Mouse (Mus musculus): ENCODE results near the gene Hspa12a. TPM values are rescaled to one million over a fixed set of nuclear protein-coding genes. Genes with fewer than 3 reads are reported as not detected.
A peak's percentile ranks its signal among the peaks of the same experiment; 100 is the strongest.
"Not testable (repeated sequence)": the region's sequence is repeated elsewhere in the genome, so short reads cannot be mapped to it uniquely, and the experiment has no call there.

Gene Hspa12a
- polyA plus RNA-seq, 1 experiment from 2014 or later = 10.8 TPM

- Histone ChIP-seq H3K27me3 (ENCODE audit: low read depth, poor library complexity, severe bottlenecking) (peaks cover 35% of the 10 kb centered on the region), H3K9me3 (replicated peaks) (peaks cover 1% of the 10 kb centered on the region), H3K4me1 (peaks cover 7% of the 10 kb centered on the region), H3K36me3 (no peaks in the 10 kb centered on the region), H3K4me3 (peak overlapping the region; percentile 46), H3K27ac (replicated peaks) (0 out of 2 replicates have a peak overlapping the region, but pooled peaks have one; percentile 6)
- DNase-seq (ENCODE audit: low spot score) = no peak
- 69% methylated on average over 7 of the region's 7 CpGs for WGBS
Measured at GRCm38 (mm10) chr19:58903079-58903898, 40.2 kb downstream of the Hspa12a start.

DNA sequence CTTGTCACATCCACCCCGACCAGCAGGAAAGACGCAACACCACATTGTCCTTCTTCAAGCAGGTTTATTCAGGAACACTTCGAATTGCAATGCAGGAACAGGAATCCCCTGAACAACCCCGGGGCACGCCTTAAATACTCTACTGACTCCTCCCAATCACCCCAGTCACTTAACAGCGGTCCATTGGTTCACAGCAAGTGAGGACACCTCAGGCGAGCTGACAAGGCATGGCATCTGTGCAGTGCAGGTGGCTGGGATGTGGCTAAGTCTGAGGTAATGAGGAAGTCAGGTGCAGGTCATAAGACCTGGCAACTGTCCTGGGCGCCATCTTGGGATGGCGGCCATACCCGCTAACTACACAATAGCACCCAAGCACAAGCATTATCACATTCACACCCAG lies 43.0 kb downstream of the Hspa12a start:
- 89% methylated on average over 10 of the region's 10 CpGs for WGBS
- DNase-seq (ENCODE audit: low spot score) = not testable (repeated sequence)

DNA sequence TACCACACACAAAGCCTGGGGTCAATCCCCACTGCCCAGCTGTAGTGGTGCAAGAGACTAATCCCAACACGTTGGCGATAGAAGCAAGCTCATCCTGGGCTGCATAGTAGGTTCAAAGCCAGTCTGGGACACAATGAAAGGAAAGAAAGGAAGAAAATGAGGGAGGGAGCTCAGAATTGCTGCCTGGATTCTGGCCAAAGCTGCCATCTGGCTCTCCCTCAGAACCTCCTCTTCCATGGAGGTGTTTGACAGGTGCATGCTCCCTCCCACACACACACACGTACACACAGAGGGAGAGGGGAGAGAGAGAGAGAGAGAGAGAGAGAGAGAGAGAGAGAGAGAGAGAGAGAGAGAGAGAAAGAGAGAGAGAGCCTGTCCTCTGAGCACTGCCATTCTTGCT lies 47.2 kb downstream of the Hspa12a start:
- WGBS = 76% methylated on average over 3 of the region's 3 CpGs
- peaks cover 14% of the 10 kb centered on the region for H3K9me3 ChIP-seq (replicated peaks)
- H3K36me3 ChIP-seq = no peaks in the 10 kb centered on the region
- H3K4me3 ChIP-seq = no peak overlapping the region
- no peaks in the 10 kb centered on the region for H3K4me1 ChIP-seq
- no peak for DNase-seq (ENCODE audit: low spot score)
- no peak overlapping the region for H3K27ac ChIP-seq (replicated peaks)
- no peaks in the 10 kb centered on the region for H3K27me3 ChIP-seq (ENCODE audit: low read depth, poor library complexity, severe bottlenecking)

More for the DNA sequence above, 43.0 kb downstream of the Hspa12a start:
- peaks cover 23% of the 10 kb centered on the region for H3K27me3 ChIP-seq (ENCODE audit: low read depth, poor library complexity, severe bottlenecking)
- H3K36me3 ChIP-seq; H3K4me3 ChIP-seq; H3K27ac ChIP-seq (replicated peaks); H3K4me1 ChIP-seq: not testable (repeated sequence)
- peaks cover 14% of the 10 kb centered on the region for H3K9me3 ChIP-seq (replicated peaks)

- Histone ChIP-seq H3K4me3 (no peak overlapping the region), H3K4me1 (peaks cover 4% of the 10 kb centered on the region; the same call in 1 of the 2 replicates), H3K27me3 (ENCODE audit: low read depth, poor library complexity, severe bottlenecking) (no peaks in the 10 kb centered on the region), H3K36me3 (no peaks in the 10 kb centered on the region), H3K9me3 (replicated peaks) (no peaks in the 10 kb centered on the region), H3K27ac (replicated peaks) (peak overlapping the region; percentile 23; the same call in 1 of the 2 replicates)
- DNase-seq (ENCODE audit: low spot score) = no peak
- WGBS = 81% methylated on average over 8 of the region's 8 CpGs
Measured at GRCm38 (mm10) chr19:58889306-58890038, 54.0 kb downstream of the Hspa12a start.

- Histone ChIP-seq H3K27me3 (ENCODE audit: low read depth, poor library complexity, severe bottlenecking) (no peaks in the 10 kb centered on the region), H3K36me3 (no peaks in the 10 kb centered on the region), H3K4me3 (no peak overlapping the region), H3K9me3 (replicated peaks) (no peaks in the 10 kb centered on the region), H3K4me1 (peaks cover 4% of the 10 kb centered on the region; the same call in 1 of the 2 replicates), H3K27ac (replicated peaks) (no peak overlapping the region)
- 67% methylated on average over 7 of the region's 7 CpGs for WGBS
- no peak for DNase-seq (ENCODE audit: low spot score)
Measured at GRCm38 (mm10) chr19:58886467-58886866, 57.0 kb downstream of the Hspa12a start.

GRCm38 (mm10) chr19:58883451-58883850 lies 60.0 kb downstream of the Hspa12a start:
- Histone ChIP-seq H3K27ac (replicated peaks) (no peak overlapping the region), H3K4me1 (no peaks in the 10 kb centered on the region), H3K9me3 (replicated peaks) (no peaks in the 10 kb centered on the region), H3K27me3 (ENCODE audit: low read depth, poor library complexity, severe bottlenecking) (no peaks in the 10 kb centered on the region), H3K36me3 (no peaks in the 10 kb centered on the region), H3K4me3 (no peak overlapping the region)
- WGBS = 74% methylated on average over 3 of the region's 3 CpGs
- DNase-seq (ENCODE audit: low spot score) = no peak

DNA sequence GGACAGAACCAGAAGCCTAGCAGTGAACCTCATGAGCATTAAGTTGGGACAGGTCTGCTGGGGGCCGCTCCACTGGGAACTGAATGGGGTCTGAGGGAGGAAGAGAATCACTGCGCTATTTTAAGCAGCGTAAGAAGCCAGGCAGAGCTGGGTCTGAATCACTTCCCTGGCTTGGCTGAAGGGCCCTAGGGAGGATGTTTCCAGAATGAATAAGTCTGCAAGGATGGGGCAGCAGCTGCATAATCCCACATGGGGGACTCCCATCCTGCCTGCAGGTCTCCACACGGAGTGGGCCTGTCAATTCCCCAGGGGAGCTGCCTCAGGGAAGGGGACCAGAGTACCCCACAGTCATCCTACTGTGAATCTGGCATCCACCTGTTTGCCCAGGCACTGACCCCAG lies 61.1 kb downstream of the Hspa12a start:
- Histone ChIP-seq H3K4me1 (no peaks in the 10 kb centered on the region), H3K27me3 (ENCODE audit: low read depth, poor library complexity, severe bottlenecking) (no peaks in the 10 kb centered on the region), H3K27ac (replicated peaks) (no peak overlapping the region), H3K4me3 (no peak overlapping the region), H3K9me3 (replicated peaks) (no peaks in the 10 kb centered on the region), H3K36me3 (no peaks in the 10 kb centered on the region)
- WGBS = 84% methylated on average over 4 of the region's 4 CpGs
- no peak for DNase-seq (ENCODE audit: low spot score)

GRCm38 (mm10) chr19:58879330-58879957 lies 64.0 kb downstream of the Hspa12a start:
- DNase-seq (ENCODE audit: low spot score) = no peak
- Histone ChIP-seq H3K27me3 (ENCODE audit: low read depth, poor library complexity, severe bottlenecking) (no peaks in the 10 kb centered on the region), H3K9me3 (replicated peaks) (no peaks in the 10 kb centered on the region), H3K4me1 (no peaks in the 10 kb centered on the region), H3K27ac (replicated peaks) (no peak overlapping the region), H3K36me3 (no peaks in the 10 kb centered on the region), H3K4me3 (no peak overlapping the region)
- 86% methylated on average over 7 of the region's 7 CpGs for WGBS

- no peaks in the 10 kb centered on the region for H3K4me1 ChIP-seq
- WGBS = 91% methylated on average over 2 of the region's 2 CpGs
- no peak overlapping the region for H3K27ac ChIP-seq (replicated peaks)
- no peaks in the 10 kb centered on the region for H3K27me3 ChIP-seq (ENCODE audit: low read depth, poor library complexity, severe bottlenecking)
- H3K36me3 ChIP-seq = no peaks in the 10 kb centered on the region
- no peak for DNase-seq (ENCODE audit: low spot score)
- no peaks in the 10 kb centered on the region for H3K9me3 ChIP-seq (replicated peaks)
- no peak overlapping the region for H3K4me3 ChIP-seq
Measured at GRCm38 (mm10) chr19:58878560-58878959, 64.9 kb downstream of the Hspa12a start.

GRCm38 (mm10) chr19:58873536-58873935 lies 69.9 kb downstream of the Hspa12a start:
- H3K27me3 ChIP-seq (ENCODE audit: low read depth, poor library complexity, severe bottlenecking) = no peaks in the 10 kb centered on the region
- H3K4me1 ChIP-seq = no peaks in the 10 kb centered on the region
- no peaks in the 10 kb centered on the region for H3K9me3 ChIP-seq (replicated peaks)
- WGBS = 83% methylated on average over 3 of the region's 3 CpGs
- H3K36me3 ChIP-seq = no peaks in the 10 kb centered on the region
- DNase-seq (ENCODE audit: low spot score) = no peak
- H3K27ac ChIP-seq (replicated peaks) = no peak overlapping the region
- no peak overlapping the region for H3K4me3 ChIP-seq

DNA sequence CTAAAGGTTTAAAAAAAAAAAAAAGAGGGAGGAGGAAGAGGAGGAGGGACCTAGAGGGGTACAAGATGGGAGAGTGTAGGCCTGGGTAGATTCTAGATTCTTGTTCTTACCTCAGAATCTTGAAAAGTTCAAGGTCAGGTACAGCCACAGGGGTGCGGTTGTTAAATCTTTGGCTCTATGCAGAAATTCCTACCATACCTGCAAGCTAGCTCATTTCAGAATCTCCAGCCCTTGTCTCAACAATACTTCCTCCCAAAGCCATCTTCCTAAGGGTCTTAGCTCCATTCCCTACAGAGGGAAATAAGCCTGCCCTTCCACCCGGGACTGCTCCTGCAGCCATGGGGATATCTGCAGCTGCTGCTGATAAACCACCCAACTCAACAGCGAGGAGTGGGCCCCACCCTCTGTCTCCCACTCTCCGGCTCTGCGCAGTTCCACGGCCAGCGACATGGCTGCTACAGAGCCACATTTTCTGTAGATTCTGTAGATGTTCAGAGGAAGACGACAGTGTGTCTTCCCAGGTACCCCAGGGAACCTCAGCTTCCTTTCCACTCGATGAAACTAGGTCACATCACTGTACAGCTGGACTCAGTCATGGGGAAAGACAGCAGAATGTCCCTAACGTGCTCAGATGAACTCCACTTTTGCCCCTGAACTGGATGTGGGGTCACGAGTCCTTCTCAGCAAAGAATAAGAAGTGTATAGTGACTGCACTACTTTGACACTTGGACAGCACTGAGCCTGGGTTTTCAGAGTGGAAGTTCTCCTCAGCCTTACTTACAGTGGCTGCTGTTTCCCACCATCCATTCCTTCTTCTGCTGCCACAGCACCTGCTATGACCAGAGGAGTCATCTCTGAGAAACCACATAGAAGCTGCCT lies 70.8 kb downstream of the Hspa12a start:
- Histone ChIP-seq H3K27ac (replicated peaks) (no peak overlapping the region), H3K9me3 (replicated peaks) (no peaks in the 10 kb centered on the region), H3K36me3 (no peaks in the 10 kb centered on the region), H3K4me1 (no peaks in the 10 kb centered on the region), H3K4me3 (no peak overlapping the region), H3K27me3 (ENCODE audit: low read depth, poor library complexity, severe bottlenecking) (no peaks in the 10 kb centered on the region)
- WGBS = 85% methylated on average over 11 of the region's 11 CpGs
- no peak for DNase-seq (ENCODE audit: low spot score)

- no peaks in the 10 kb centered on the region for H3K9me3 ChIP-seq (replicated peaks)
- no peak overlapping the region for H3K27ac ChIP-seq (replicated peaks)
- no peak for DNase-seq (ENCODE audit: low spot score)
- H3K4me3 ChIP-seq = no peak overlapping the region
- 79% methylated on average over 6 of the region's 6 CpGs for WGBS
- H3K36me3 ChIP-seq = no peaks in the 10 kb centered on the region
- no peaks in the 10 kb centered on the region for H3K4me1 ChIP-seq
- no peaks in the 10 kb centered on the region for H3K27me3 ChIP-seq (ENCODE audit: low read depth, poor library complexity, severe bottlenecking)
Measured at GRCm38 (mm10) chr19:58871878-58872277, 71.6 kb downstream of the Hspa12a start.
